Mouse (Mus musculus) cerebellum, adult 2 months (tissue): Measurements from ENCODE around the gene Trappc4.

Experiments used
- CTCF ChIP-seq: fragments of 200-500 bp; IDR thresholded peaks from 2 replicates; pipeline ENCODE4 v1.5.1; 2011; ENCODE audit warnings: low read depth, mild to moderate bottlenecking, control low read depth, low read length, moderate library complexity, borderline replicate concordance; ENCODE audit not compliant: insufficient read depth
- POLR2A ChIP-seq: fragments of 200-500 bp; IDR thresholded peaks from 2 replicates; pipeline ENCODE4 v1.6.1; 2011; ENCODE audit warnings: low read length, control low read depth, borderline replicate concordance; ENCODE audit not compliant: insufficient read depth

DNA sequence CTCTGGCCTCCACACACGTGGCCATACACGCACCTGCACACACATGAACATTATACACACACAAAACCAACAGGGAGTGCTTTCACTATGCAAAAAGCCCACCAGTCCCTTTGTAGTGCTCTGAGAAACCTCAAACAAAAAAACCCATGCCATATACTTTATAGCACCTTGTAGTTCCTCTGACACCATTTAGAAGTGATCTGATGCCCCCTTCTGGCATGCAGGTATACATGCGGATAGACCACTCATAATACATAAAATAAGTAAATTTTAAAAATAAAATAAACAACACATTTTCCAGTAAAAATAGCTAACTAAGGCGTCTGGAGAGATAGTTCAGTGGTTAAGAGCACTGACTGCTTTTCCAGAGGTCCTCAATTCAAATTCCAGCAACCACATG lies 50.2 kb downstream of the Trappc4 start:
- TF ChIP-seq CTCF (no peak), POLR2A (no peak)
